ENCODE assay signal across 22 mouse cellular contexts in the genomic region with DNA sequence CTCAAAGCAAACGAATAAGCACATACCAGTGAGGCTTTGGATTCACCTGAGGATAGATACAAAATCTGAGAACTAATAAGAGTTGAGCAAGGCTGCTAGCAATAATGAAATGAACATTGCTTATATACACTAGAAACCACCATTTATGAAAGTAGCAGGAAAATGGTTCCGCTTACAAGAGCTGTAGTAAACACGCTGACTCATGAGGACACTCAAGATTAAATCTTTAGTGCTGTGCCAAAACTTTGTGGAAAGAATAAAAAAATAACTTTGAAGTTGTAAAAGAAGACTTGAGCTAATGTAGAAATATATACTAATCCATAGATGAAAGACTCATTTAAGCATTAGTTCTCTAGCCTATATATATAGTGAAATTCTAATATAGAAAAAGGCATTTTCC. TPM values are rescaled to one million over a fixed set of nuclear protein-coding genes. Genes with fewer than 3 reads are reported as not detected.
A peak's percentile ranks its signal among the peaks of the same experiment; 100 is the strongest.
DNase-seq lines count a peak whose midpoint lies in the region; ATAC-seq and TF ChIP-seq lines count a peak whose summit lies in the region.
"Had no signal": no experiment of that assay in that cellular context is flagged by ENCODE, and none has a peak within 500 bp of the region (broad histone marks: within the 10 kb centered on the region; RNA-seq: fewer than 3 reads in every experiment).

No protein-coding gene starts in this region.

- intact Hi-C loops in gastrocnemius, adult 2 months (cut with DNase I), result no loop called here

- H3K4me1 ChIP-seq in kidney, postnatal 0 days (replicated peaks; ENCODE audit: insufficient read depth, low read length), result 0 out of 2 replicates have a peak, but pooled peaks cover 3% of the 10 kb centered on the region
- H3K4me1 ChIP-seq in kidney, adult 2 months (ENCODE audit: control insufficient read depth, insufficient read depth, low read length), result peaks cover 11% of the 10 kb centered on the region
- peaks cover 3% of the 10 kb centered on the region; the same call in 1 of the 2 replicates for H3K4me1 ChIP-seq in liver, embryonic 11.5 days (replicated peaks; ENCODE audit: control insufficient read depth, insufficient read depth, low read length)
- H3K4me1 ChIP-seq: limb, embryonic 15.5 days had no signal

- no peak for DNase-seq in gastrocnemius, adult 2 months
- DNase-seq in gastrocnemius, postnatal 4 days (ENCODE audit: low spot score in 2 of 2), result no peak
- DNase-seq in kidney, postnatal 0 days (ENCODE audit: low spot score), result no peak
- DNase-seq in kidney, adult 2 months, result no peak
- DNase-seq in 416B (ENCODE audit: low read depth), result peak; percentile 76
- no peak for DNase-seq in liver, embryonic 11.5 days (ENCODE audit: low spot score)
- DNase-seq in adipocyte (ENCODE audit: low spot score), result no peak
- DNase-seq: adrenal gland, postnatal 14 days; cerebellum, adult 11-12 months; cerebellum, postnatal 14 days; heart, adult 18-20 months; heart, postnatal 36 days; kidney, adult 11 months; kidney, postnatal 25 days; right cerebral cortex, postnatal 14 days had no signal

- H3K27me3 ChIP-seq in kidney, postnatal 0 days (ENCODE audit: insufficient read depth, low read length), result no peaks in the 10 kb centered on the region
- H3K27me3 ChIP-seq in kidney, adult 2 months (replicated peaks; ENCODE audit: control insufficient read depth, insufficient read depth, low read length), result no peaks in the 10 kb centered on the region
- no peaks in the 10 kb centered on the region for H3K27me3 ChIP-seq in liver, embryonic 11.5 days (replicated peaks; ENCODE audit: control insufficient read depth, insufficient read depth, low read length)
- H3K27me3 ChIP-seq: forebrain, embryonic 12.5 days; hindbrain, embryonic 15.5 days; limb, embryonic 15.5 days; megakaryocyte, embryonic 14.5 days; neural tube, embryonic 15.5 days had no signal

- TF ChIP-seq POLR2A in kidney, adult 2 months (IDR thresholded peaks at IDR 0.05; ENCODE audit: low read depth, low read length), result no peak

- H3K4me2 ChIP-seq in kidney, postnatal 0 days (ENCODE audit: low read length), result no peak overlapping the region
- no peak overlapping the region for H3K4me2 ChIP-seq in liver, embryonic 11.5 days
- H3K4me2 ChIP-seq: forebrain, embryonic 12.5 days; hindbrain, embryonic 15.5 days; limb, embryonic 15.5 days; neural tube, embryonic 15.5 days had no signal

- WGBS in kidney, postnatal 0 days, result 63% methylated on average over 3 of the region's 3 CpGs
- 48% methylated on average over 3 of the region's 3 CpGs for WGBS in kidney, adult 2 months
- 77% methylated on average over 3 of the region's 3 CpGs for WGBS in liver, embryonic 11.5 days

- H3K9me3 ChIP-seq in kidney, postnatal 0 days (replicated peaks; ENCODE audit: low read length), result no peaks in the 10 kb centered on the region
- no peaks in the 10 kb centered on the region for H3K9me3 ChIP-seq in liver, embryonic 11.5 days (ENCODE audit: control insufficient read depth, low read length)
- H3K9me3 ChIP-seq: forebrain, embryonic 12.5 days; hindbrain, embryonic 15.5 days; limb, embryonic 15.5 days; megakaryocyte, embryonic 14.5 days; neural tube, embryonic 15.5 days had no signal

- ATAC-seq in kidney, postnatal 0 days (replicated peaks; ENCODE audit: low FRiP score, low read depth), result no peak
- ATAC-seq in hematopoietic stem cell, adult 5-6 weeks (replicated peaks in 1 of 2; ENCODE audit: insufficient read depth in 1 of 2, low FRiP score in 2 of 2, low TSS enrichment in 1 of 2, low read depth in 1 of 2, poor library complexity in 2 of 2, severe bottlenecking in 2 of 2), result peak; percentile 22 to 45; a peak in 1 of 4 replicates
- ATAC-seq in liver, embryonic 11.5 days (replicated peaks; ENCODE audit: low FRiP score), result no peak
- ATAC-seq: midbrain, embryonic 16.5 days had no signal

- no peak overlapping the region for H3K4me3 ChIP-seq in gastrocnemius, adult 2 months
- H3K4me3 ChIP-seq in kidney, postnatal 0 days (replicated peaks; ENCODE audit: low read depth, low read length), result no peak overlapping the region
- no peak overlapping the region for H3K4me3 ChIP-seq in kidney, adult 2 months (ENCODE audit: insufficient read depth, low read depth, low read length)
- H3K4me3 ChIP-seq in liver, embryonic 11.5 days (ENCODE audit: low read depth, low read length), result no peak overlapping the region
- H3K4me3 ChIP-seq: forebrain, embryonic 12.5 days; hindbrain, embryonic 15.5 days; limb, embryonic 15.5 days; megakaryocyte, embryonic 14.5 days; neural tube, embryonic 15.5 days had no signal

- H3K27ac ChIP-seq in gastrocnemius, adult 2 months, result peak overlapping the region; percentile 48
- H3K27ac ChIP-seq in kidney, postnatal 0 days, result 0 out of 2 replicates have a peak overlapping the region, but pooled peaks have one; percentile 44
- no peak overlapping the region for H3K27ac ChIP-seq in kidney, adult 2 months (ENCODE audit: insufficient read depth, low read depth, low read length)
- H3K27ac ChIP-seq in liver, embryonic 11.5 days (ENCODE audit: low read depth, low read length), result no peak overlapping the region
- H3K27ac ChIP-seq: forebrain, embryonic 12.5 days; hindbrain, embryonic 15.5 days; limb, embryonic 15.5 days; neural tube, embryonic 15.5 days had no signal

- no peak overlapping the region for H3K9ac ChIP-seq in kidney, postnatal 0 days (ENCODE audit: low read depth, low read length)
- H3K9ac ChIP-seq in liver, embryonic 11.5 days (ENCODE audit: low read depth, low read length), result no peak overlapping the region
- H3K9ac ChIP-seq: forebrain, embryonic 12.5 days; hindbrain, embryonic 15.5 days; limb, embryonic 15.5 days; neural tube, embryonic 15.5 days had no signal

- H3K36me3 ChIP-seq in kidney, postnatal 0 days (ENCODE audit: insufficient read depth, low read length), result no peaks in the 10 kb centered on the region
- no peaks in the 10 kb centered on the region for H3K36me3 ChIP-seq in kidney, adult 2 months (ENCODE audit: control insufficient read depth, insufficient read depth, low read length)
- H3K36me3 ChIP-seq in liver, embryonic 11.5 days (ENCODE audit: control insufficient read depth, insufficient read depth, low read length), result no peaks in the 10 kb centered on the region
- H3K36me3 ChIP-seq: forebrain, embryonic 12.5 days; limb, embryonic 15.5 days; neural tube, embryonic 15.5 days had no signal

- no peak for TF ChIP-seq CTCF in gastrocnemius, adult 2 months (IDR thresholded peaks at IDR 0.05)
- TF ChIP-seq CTCF in kidney, postnatal 0 days (IDR thresholded peaks at IDR 0.05; ENCODE audit: low read depth), result no peak
- TF ChIP-seq CTCF in kidney, adult 2 months (conservative IDR thresholded peaks at IDR 0.05; ENCODE audit: insufficient read depth, insufficient read length, low read depth, low read length), result no peak

RNA-seq across cellular contexts. Expression of gene Fchsd2, which starts 35.1 kb away (rescaled TPM):
- 1 to 10 TPM; 3.7 to 7.1 TPM for total RNA-seq in gastrocnemius, adult 2 months (2021)
- 10 to 100 TPM; 22.6 to 25.7 TPM for total RNA-seq in gastrocnemius, postnatal 4 days (2021)
- polyA plus RNA-seq in kidney, postnatal 0 days (2015; fragmentation: Nextera tagmentation; extraction: Ambion mirVana), result 15.9 and 16.5 TPM in 2 replicates
- polyA plus RNA-seq in kidney, adult 2 months (2012; rRNA removed), result 5.3 and 7.1 TPM in 2 replicates
- 136 and 172 TPM in 2 replicates for total RNA-seq in hematopoietic stem cell, adult 5-6 weeks (2017)
- 14.2 and 14.4 TPM in 2 replicates for polyA plus RNA-seq in liver, embryonic 11.5 days (2014; fragmentation: Nextera tagmentation; extraction: Ambion mirVana)

Comparison
In these comparisons a context has a peak if more than half of its experiments do, and no peak if none do; other contexts are left out.
1. H3K27ac ChIP-seq: peak in gastrocnemius, adult 2 months (single experiment) and kidney, postnatal 0 days (single experiment); none in kidney, adult 2 months (single experiment) and liver, embryonic 11.5 days (single experiment).
2. ATAC-seq: peak in hematopoietic stem cell, adult 5-6 weeks (2 of 2); none in kidney, postnatal 0 days (single experiment) and liver, embryonic 11.5 days (single experiment).